Mouse (Mus musculus) gastrocnemius, adult 2 months (tissue): ENCODE data around the gene 4930544D05Rik. TPM values are rescaled to one million over a fixed set of nuclear protein-coding genes. Genes with fewer than 3 reads are reported as not detected.
A peak's percentile ranks its signal among the peaks of the same experiment; 100 is the strongest.

ENCODE experiments used
- DNase-seq: peaks from one replicate; pipeline ENCODE4 v3.0.0; 2022
- H3K27ac ChIP-seq: fragments of 200-600 bp; 2 replicates; pipeline ENCODE4 v1.8.1; 2022; ENCODE audit warnings: mild to moderate bottlenecking
- H3K4me3 ChIP-seq: fragments of 200-600 bp; 2 replicates; pipeline ENCODE4 v1.8.1; 2022; ENCODE audit warnings: mild to moderate bottlenecking, moderate library complexity
- CTCF ChIP-seq: fragments of 200-600 bp; IDR thresholded peaks from 2 replicates; pipeline ENCODE4 v1.8.1; 2022; ENCODE audit warnings: antibody characterized with exemption, mild to moderate bottlenecking, moderate library complexity
- intact Hi-C: fragments of 180-260 bp; cut with DNase I; formaldehyde crosslinking; loops from one replicate; pipeline ENCODE4 v1.15.1; 2025
- total RNA-seq, 2 experiments: library from RNA; stranded (reverse); gene quantifications; 2 replicates each; pipeline ENCODE4 v1.2.3; 2021

4930544D05Rik gene
- total RNA-seq, 2 experiments from 2014 or later = not detected

- no peak for TF ChIP-seq CTCF
- Histone ChIP-seq H3K4me3 (peak overlapping the region; percentile 91), H3K27ac (peak overlapping the region; percentile 94)
- intact Hi-C loops = loop anchor here (2.0 to 10.0 kb wide), 2 partner anchors 51 to 653 kb away; partner anchors contain the start of genes Gabarap and Phf23
- DNase-seq = peak; percentile 60
Measured at GRCm38 (mm10) chr11:70647716-70648420, 32.2 kb downstream of the 4930544D05Rik start.

- Histone ChIP-seq H3K27ac (peak overlapping the region; percentile 94), H3K4me3 (peak overlapping the region; percentile 91)
- intact Hi-C loops = loop anchor here (2.0 to 10.0 kb wide), 2 partner anchors 50 to 654 kb away; partner anchors contain the start of genes Gabarap and Phf23
- no peak for DNase-seq
- no peak for TF ChIP-seq CTCF
Measured at GRCm38 (mm10) chr11:70648512-70648911, 32.9 kb downstream of the 4930544D05Rik start.

- DNase-seq = no peak
- intact Hi-C loops = loop anchor here (2.0 to 10.0 kb wide), 2 partner anchors 50 to 654 kb away; partner anchors contain the start of genes Gabarap and Phf23
- no peak for TF ChIP-seq CTCF
- Histone ChIP-seq H3K27ac (peak overlapping the region; percentile 92; the same call in 1 of the 2 replicates), H3K4me3 (peak overlapping the region; percentile 91)
Measured at GRCm38 (mm10) chr11:70649185-70649734, 33.6 kb downstream of the 4930544D05Rik start.

DNA sequence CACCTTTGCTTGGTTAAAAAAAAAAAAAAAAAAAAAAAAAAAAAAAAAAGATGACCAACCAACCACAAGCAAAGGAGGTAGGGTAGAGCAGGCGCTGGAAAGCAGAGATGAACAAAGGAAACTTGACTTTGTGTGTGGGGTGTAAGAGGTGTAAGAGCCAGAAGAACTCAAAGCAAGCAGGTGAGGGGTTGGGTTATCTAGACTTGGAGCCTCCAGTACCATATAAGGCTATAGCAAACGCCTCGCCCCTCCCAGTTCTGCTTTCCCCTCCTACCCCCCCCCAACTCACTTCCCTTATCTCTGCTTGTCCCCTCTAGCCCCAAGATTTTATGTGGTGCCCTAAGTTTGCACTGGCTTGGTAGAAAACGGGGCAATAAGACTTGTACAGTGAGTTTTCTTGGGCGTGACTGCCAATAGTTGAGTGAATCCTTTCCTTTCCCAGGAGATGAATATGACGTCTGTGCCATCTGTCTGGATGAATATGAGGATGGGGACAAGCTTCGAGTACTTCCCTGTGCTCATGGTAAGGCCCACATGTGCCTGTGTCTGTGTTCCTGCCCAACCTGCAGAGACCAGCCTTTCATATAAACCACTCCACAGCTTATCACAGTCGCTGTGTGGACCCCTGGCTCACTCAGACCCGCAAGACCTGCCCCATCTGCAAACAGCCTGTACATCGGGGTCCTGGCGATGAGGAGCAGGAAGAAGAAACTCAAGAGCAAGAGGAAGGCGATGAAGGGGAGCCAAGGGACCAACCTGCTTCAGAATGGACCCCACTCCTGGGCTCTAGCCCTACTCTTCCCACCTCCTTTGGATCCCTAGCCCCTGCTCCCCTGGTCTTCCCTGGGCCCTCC, 34.9 kb downstream of the 4930544D05Rik start:
- Histone ChIP-seq H3K4me3 (peak overlapping the region; percentile 38), H3K27ac (peak overlapping the region; percentile 92)
- intact Hi-C loops = no loop called here

GRCm38 (mm10) chr11:70651391-70651790, 35.7 kb downstream of the 4930544D05Rik start:
- DNase-seq = no peak
- intact Hi-C loops = no loop called here
- Histone ChIP-seq H3K4me3 (peak overlapping the region; percentile 94), H3K27ac (peak overlapping the region; percentile 92)
- no peak for TF ChIP-seq CTCF

More for the DNA sequence above, 34.9 kb downstream of the 4930544D05Rik start:
- no peak for TF ChIP-seq CTCF
- DNase-seq = no peak

DNA sequence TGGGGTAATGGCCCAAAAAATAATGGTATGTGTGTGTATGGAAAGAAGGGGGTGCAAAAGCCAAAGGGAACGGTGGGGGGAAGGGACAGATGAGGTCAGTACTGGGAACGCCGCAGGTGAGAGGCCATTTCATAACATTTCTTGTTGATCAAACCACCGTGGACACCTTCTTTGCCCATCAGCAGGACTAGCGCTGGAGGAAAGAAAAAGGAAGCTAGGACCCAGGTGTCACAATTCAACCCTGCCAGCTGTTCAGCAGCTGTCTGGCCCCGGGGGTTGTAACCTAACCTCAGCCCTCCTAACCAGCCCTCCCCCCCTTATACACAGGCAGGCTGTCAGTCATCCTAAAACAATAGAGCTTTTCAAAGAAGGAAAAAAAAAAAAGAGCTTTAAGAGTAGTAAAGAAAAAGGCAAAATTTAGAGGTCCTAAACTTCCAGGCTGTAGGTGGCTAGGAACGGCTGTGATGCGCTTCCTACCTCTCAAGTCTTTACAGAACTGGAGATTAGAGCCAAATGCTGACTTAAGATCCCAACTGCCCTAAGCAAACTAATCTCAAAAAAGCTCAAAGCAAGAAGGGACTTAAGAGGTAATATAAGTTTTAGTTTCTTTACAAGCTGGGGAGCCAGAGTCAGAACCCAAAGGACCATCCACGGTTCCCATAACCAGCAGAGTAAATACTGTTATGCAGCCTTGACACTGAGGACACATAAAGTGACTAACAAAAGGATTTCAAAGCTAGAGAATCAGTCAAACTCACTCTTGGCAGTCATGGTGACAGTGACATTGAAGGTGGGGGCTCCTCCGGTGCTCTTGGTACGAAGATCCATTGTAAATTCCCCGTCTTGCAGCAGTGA, 36.6 kb downstream of the 4930544D05Rik start:
- DNase-seq = no peak
- intact Hi-C loops = no loop called here
- TF ChIP-seq CTCF = no peak
- peak overlapping the region; percentile 92 for H3K27ac ChIP-seq
- H3K4me3 ChIP-seq = peak overlapping the region; percentile 94

- peak overlapping the region; percentile 92 for H3K27ac ChIP-seq
- no peak for DNase-seq
- intact Hi-C loops = no loop called here
- no peak for TF ChIP-seq CTCF
- H3K4me3 ChIP-seq = peak overlapping the region; percentile 94
Measured at GRCm38 (mm10) chr11:70652884-70653344, 37.3 kb downstream of the 4930544D05Rik start.

DNA sequence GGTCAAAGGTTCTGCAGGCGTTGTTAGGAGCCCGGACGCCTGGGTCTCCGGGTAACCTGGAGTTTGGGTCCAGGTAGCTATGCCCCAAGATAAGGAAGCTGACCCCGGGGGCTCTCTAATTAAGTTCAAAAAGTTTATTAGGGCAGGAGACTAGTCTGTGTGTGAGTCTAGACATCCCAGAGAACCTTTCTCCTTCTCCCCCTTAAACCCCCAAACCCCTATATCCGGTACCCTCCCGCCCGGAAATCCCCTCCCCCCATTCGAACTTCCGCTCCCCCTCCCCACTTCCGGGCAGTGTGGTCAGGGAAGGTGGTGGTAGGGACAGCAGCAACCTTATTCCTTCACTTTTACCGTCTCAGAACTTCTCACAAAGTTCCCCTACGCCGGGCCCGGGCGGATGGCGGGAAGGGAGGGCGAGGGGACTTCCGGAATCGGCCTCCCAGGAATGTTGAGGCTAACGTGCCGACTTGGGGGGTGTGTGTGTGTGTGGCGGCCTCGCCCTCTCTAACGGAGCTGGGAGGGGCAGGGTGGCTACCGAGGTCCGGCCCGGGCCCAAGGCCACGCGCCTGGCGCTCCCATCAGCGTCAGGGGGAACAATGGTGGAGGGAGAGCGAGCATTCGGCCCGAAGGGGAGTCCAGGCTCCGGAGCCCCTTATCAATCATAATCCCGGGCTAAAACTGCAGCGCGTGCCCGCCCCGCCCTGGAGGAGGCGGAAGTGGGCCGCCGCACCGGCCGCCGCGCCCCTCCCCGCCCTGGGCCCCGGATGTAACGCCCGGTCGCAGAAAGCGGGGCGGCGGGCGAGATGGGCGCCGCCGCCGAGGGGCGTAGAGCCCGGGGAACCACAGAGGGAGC, 37.9 kb downstream of the 4930544D05Rik start:
- peak overlapping the region; percentile 94 for H3K4me3 ChIP-seq
- intact Hi-C loops = loop anchor here (1.0 to 2.0 kb wide), 3 partner anchors 15 to 47 kb away; partner anchors contain the start of genes Camta2, Inca1, Kif1c and Spag7
- no peak for TF ChIP-seq CTCF
- H3K27ac ChIP-seq = peak overlapping the region; percentile 92
- DNase-seq = peak; percentile 80

DNA sequence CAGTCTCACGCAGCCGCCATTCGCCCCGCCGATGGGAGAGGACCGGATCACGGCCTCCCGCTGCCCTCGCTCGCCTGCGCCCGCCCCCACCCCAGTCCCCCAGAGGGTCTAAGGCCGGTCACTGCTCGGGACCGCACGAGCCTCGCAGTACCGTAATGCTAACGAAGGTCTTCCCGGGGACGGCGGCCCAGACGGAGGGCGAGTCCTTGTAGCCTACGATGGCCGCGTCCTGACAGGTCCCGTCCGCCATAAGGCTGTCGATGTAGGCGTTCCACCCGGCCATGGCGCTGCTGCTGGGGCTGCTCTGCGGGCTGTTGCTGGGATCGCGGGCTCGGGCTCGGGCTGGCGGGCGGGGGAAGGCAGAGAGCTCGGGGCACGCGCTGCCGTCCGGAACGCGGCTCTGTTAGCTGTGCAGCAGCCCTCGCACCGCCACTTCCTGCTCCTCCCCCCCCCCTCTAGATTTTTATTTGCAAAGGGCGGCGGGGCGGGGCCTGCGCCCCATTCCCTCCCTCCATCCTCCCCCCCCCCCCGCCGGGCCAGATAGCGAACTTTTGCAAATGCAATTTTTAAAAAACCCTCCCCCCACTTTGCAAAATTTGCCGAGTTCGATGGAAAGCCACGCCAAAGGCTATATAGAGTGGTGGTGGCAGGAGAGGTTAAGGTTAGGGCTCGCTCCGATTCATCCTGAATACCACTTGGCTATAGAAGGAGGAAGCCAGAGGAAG, 38.7 kb downstream of the 4930544D05Rik start, which contains the start of gene Pfn1:
TSS of gene Pfn1 (minus strand) at position 447 of the 725 bp plus-strand sequence.
- DNase-seq = peak; percentile 88
- no peak for TF ChIP-seq CTCF
- peak within 1 kb of the TSS; percentile 92 for H3K27ac ChIP-seq
- intact Hi-C loops = loop anchor here (1.0 to 2.0 kb wide), 3 partner anchors 14 to 46 kb away; partner anchors contain the start of genes Camta2, Inca1, Kif1c and Spag7
- peak within 1 kb of the TSS; percentile 94 for H3K4me3 ChIP-seq

- peak; percentile 93 for DNase-seq
- Histone ChIP-seq H3K4me3 (peak overlapping the region; percentile 94), H3K27ac (peak overlapping the region; percentile 92)
- no peak for TF ChIP-seq CTCF
- intact Hi-C loops = loop anchor here (1.0 to 2.0 kb wide), 3 partner anchors 14 to 46 kb away; partner anchors contain the start of genes Camta2, Inca1, Kif1c and Spag7
Measured at GRCm38 (mm10) chr11:70654923-70655570, 39.4 kb downstream of the 4930544D05Rik start.
